Mouse (Mus musculus): ENCODE measurements at regions not wholly inside any gene's neighbourhood (a gene's known extent, or its start where the extent isn't known, plus 50 kb on each side); places are given as distances from the start of the nearest gene placed in this dataset.

GRCm38 (mm10) chr8:92747086-92747485, 73.0 kb downstream of the Irx6 start:
- Histone ChIP-seq H3K9me3 (replicated peaks; ENCODE audit: control insufficient read depth, low read length) (no peaks in the 10 kb centered on the region), H3K9ac (replicated peaks; ENCODE audit: low read depth, low read length) (no peak overlapping the region), H3K27me3 (ENCODE audit: control insufficient read depth, insufficient read depth, low read length) (no peaks in the 10 kb centered on the region), H3K4me3 (ENCODE audit: low read depth, low read length) (no peak overlapping the region), H3K27ac (ENCODE audit: low read depth) (no peak overlapping the region), H3K4me2 (ENCODE audit: low read depth, low read length) (no peak overlapping the region), H3K4me1 (ENCODE audit: control insufficient read depth, insufficient read depth) (no peaks in the 10 kb centered on the region), H3K36me3 (replicated peaks; ENCODE audit: control insufficient read depth, insufficient read depth, low read length) (no peaks in the 10 kb centered on the region)
- DNase-seq (ENCODE audit: low spot score): no peak
- ATAC-seq (ENCODE audit: insufficient read depth, low read depth): no peak
- WGBS: 62% methylated on average over 7 of the region's 7 CpGs
- no peak for TF ChIP-seq CTCF (IDR thresholded peaks at IDR 0.05; ENCODE audit: low read depth)

GRCm38 (mm10) chr8:92747951-92748350, 73.9 kb downstream of the Irx6 start:
- no peak overlapping the region for H3K9ac ChIP-seq (replicated peaks; ENCODE audit: low read depth, low read length)
- no peak overlapping the region for H3K4me3 ChIP-seq (ENCODE audit: low read depth, low read length)
- ATAC-seq (ENCODE audit: insufficient read depth, low read depth): no peak
- H3K9me3 ChIP-seq (replicated peaks; ENCODE audit: control insufficient read depth, low read length): no peaks in the 10 kb centered on the region
- H3K4me1 ChIP-seq (ENCODE audit: control insufficient read depth, insufficient read depth): no peaks in the 10 kb centered on the region
- no peak overlapping the region for H3K4me2 ChIP-seq (ENCODE audit: low read depth, low read length)
- no peak for TF ChIP-seq CTCF (IDR thresholded peaks at IDR 0.05; ENCODE audit: low read depth)
- TF ChIP-seq EP300 (IDR thresholded peaks at IDR 0.05; ENCODE audit: low read depth): no peak
- H3K27ac ChIP-seq (ENCODE audit: low read depth): no peak overlapping the region
- no peaks in the 10 kb centered on the region for H3K27me3 ChIP-seq (ENCODE audit: control insufficient read depth, insufficient read depth, low read length)
- DNase-seq (ENCODE audit: low spot score): no peak
- WGBS: 65% methylated on average over 6 of the region's 6 CpGs
- no peaks in the 10 kb centered on the region for H3K36me3 ChIP-seq (replicated peaks; ENCODE audit: control insufficient read depth, insufficient read depth, low read length)

- Histone ChIP-seq H3K9ac (replicated peaks; ENCODE audit: low read depth, low read length) (no peak overlapping the region), H3K27ac (ENCODE audit: low read depth) (no peak overlapping the region), H3K9me3 (replicated peaks; ENCODE audit: control insufficient read depth, low read length) (no peaks in the 10 kb centered on the region), H3K4me1 (ENCODE audit: control insufficient read depth, insufficient read depth) (no peaks in the 10 kb centered on the region), H3K4me3 (ENCODE audit: low read depth, low read length) (no peak overlapping the region), H3K27me3 (ENCODE audit: control insufficient read depth, insufficient read depth, low read length) (no peaks in the 10 kb centered on the region), H3K36me3 (replicated peaks; ENCODE audit: control insufficient read depth, insufficient read depth, low read length) (no peaks in the 10 kb centered on the region), H3K4me2 (ENCODE audit: low read depth, low read length) (no peak overlapping the region)
- ATAC-seq (ENCODE audit: insufficient read depth, low read depth) (peak; percentile 58), DNase-seq (ENCODE audit: low spot score) (peak; percentile 25)
- WGBS: 61% methylated on average over 3 of the region's 3 CpGs
- TF ChIP-seq CTCF (IDR thresholded peaks at IDR 0.05; ENCODE audit: low read depth): no peak
- TF ChIP-seq EP300 (IDR thresholded peaks at IDR 0.05; ENCODE audit: low read depth): no peak
These were observed 67.2 kb upstream of the Mmp2 start for GRCm38 (mm10) chr8:92759848-92760247.

GRCm38 (mm10) chr8:92760933-92761332, 66.2 kb upstream of the Mmp2 start:
- Histone ChIP-seq H3K27me3 (ENCODE audit: control insufficient read depth, insufficient read depth, low read length) (no peaks in the 10 kb centered on the region), H3K27ac (ENCODE audit: low read depth) (no peak overlapping the region), H3K4me2 (ENCODE audit: low read depth, low read length) (no peak overlapping the region), H3K9ac (replicated peaks; ENCODE audit: low read depth, low read length) (no peak overlapping the region), H3K4me1 (ENCODE audit: control insufficient read depth, insufficient read depth) (no peaks in the 10 kb centered on the region), H3K4me3 (ENCODE audit: low read depth, low read length) (no peak overlapping the region), H3K9me3 (replicated peaks; ENCODE audit: control insufficient read depth, low read length) (no peaks in the 10 kb centered on the region; the same call in 1 of the 2 replicates), H3K36me3 (replicated peaks; ENCODE audit: control insufficient read depth, insufficient read depth, low read length) (no peaks in the 10 kb centered on the region)
- no peak for TF ChIP-seq EP300 (IDR thresholded peaks at IDR 0.05; ENCODE audit: low read depth)
- no peak for TF ChIP-seq CTCF (IDR thresholded peaks at IDR 0.05; ENCODE audit: low read depth)
- WGBS: 91% methylated on average over 6 of the region's 6 CpGs
- DNase-seq (ENCODE audit: low spot score) (no peak), ATAC-seq (ENCODE audit: insufficient read depth, low read depth) (no peak)

GRCm38 (mm10) chr8:92761959-92762600, 65.0 kb upstream of the Mmp2 start:
- TF ChIP-seq CTCF (IDR thresholded peaks at IDR 0.05; ENCODE audit: low read depth) (no peak), EP300 (IDR thresholded peaks at IDR 0.05; ENCODE audit: low read depth) (no peak)
- ATAC-seq (ENCODE audit: insufficient read depth, low read depth) (no peak), DNase-seq (ENCODE audit: low spot score) (no peak)
- Histone ChIP-seq H3K27ac (ENCODE audit: low read depth) (no peak overlapping the region), H3K4me1 (ENCODE audit: control insufficient read depth, insufficient read depth) (no peaks in the 10 kb centered on the region), H3K4me3 (ENCODE audit: low read depth, low read length) (peak overlapping the region; percentile 12), H3K27me3 (ENCODE audit: control insufficient read depth, insufficient read depth, low read length) (no peaks in the 10 kb centered on the region), H3K4me2 (ENCODE audit: low read depth, low read length) (peak overlapping the region; percentile 45), H3K9ac (replicated peaks; ENCODE audit: low read depth, low read length) (no peak overlapping the region), H3K36me3 (replicated peaks; ENCODE audit: control insufficient read depth, insufficient read depth, low read length) (no peaks in the 10 kb centered on the region), H3K9me3 (replicated peaks; ENCODE audit: control insufficient read depth, low read length) (no peaks in the 10 kb centered on the region; the same call in 1 of the 2 replicates)
- WGBS: 14% methylated on average over 18 of the region's 18 CpGs

All from heart, postnatal 0 days (tissue).